Mouse (Mus musculus) liver, postnatal 0 days (tissue): ENCODE measurements around the gene Cops9.

Source experiments
- CTCF ChIP-seq: sonication (generic); IDR thresholded peaks from 2 replicates; pipeline ENCODE4 v1.5.1; 2016; ENCODE audit warnings: antibody characterized with exemption, low read depth
- EP300 ChIP-seq: IDR thresholded peaks from 2 replicates; pipeline ENCODE4 v1.6.1; 2016; ENCODE audit warnings: antibody characterized with exemption, low read depth, mild to moderate bottlenecking

DNA sequence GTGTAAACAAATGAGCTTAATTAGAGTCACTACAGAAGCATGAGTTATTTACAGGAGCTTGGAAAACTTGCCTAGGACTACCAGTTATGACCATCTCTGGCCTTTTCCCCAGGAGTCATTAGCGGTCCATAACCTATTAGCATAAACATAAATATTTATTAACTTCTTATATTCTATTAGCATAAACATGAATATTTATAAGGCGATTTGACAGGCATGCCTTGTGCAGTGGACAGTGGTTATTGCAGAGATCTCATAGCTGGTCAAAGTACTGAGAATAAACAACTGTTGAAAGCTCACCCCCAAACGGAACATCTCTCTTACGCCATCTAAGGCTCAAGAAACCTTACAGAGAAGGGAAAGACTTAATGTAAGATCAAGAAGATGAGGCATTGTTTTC, 28.6 kb downstream of the Cops9 start:
- no peak for TF ChIP-seq EP300
- no peak for TF ChIP-seq CTCF
